Mouse (Mus musculus): ENCODE measurements around the gene Camk2d.

GRCm38 (mm10) chr3:126690627-126691505 lies 94.8 kb downstream of the Camk2d start:
- TF ChIP-seq CTCF (IDR thresholded peaks at IDR 0.05; ENCODE audit: low read depth) (no peak), EP300 (optimal IDR thresholded peaks at IDR 0.05) (no peak)

All from stomach, postnatal 0 days (tissue).